ENCODE assay signal across 15 mouse cellular contexts in genomic region chr5:93239590-93240544, GRCm38 (mm10). TPM values are rescaled to one million over a fixed set of nuclear protein-coding genes. Genes with fewer than 3 reads are reported as not detected.
DNase-seq lines count a peak whose midpoint lies in the region; ATAC-seq and TF ChIP-seq lines count a peak whose summit lies in the region.
"Had no signal": no experiment of that assay in that cellular context is flagged by ENCODE, and none has a peak within 500 bp of the region (broad histone marks: within the 10 kb centered on the region; RNA-seq: fewer than 3 reads in every experiment).

No protein-coding gene starts in this region.

- no peaks in the 10 kb centered on the region for H3K9me3 ChIP-seq in heart, embryonic 11.5 days (replicated peaks; ENCODE audit: control insufficient read depth, low read length)
- H3K9me3 ChIP-seq in liver, embryonic 14.5 days (ENCODE audit: control insufficient read depth, low read length) = no peaks in the 10 kb centered on the region
- no peaks in the 10 kb centered on the region for H3K9me3 ChIP-seq in stomach, embryonic 15.5 days
- H3K9me3 ChIP-seq in neural tube, embryonic 15.5 days (replicated peaks) = no peaks in the 10 kb centered on the region
- H3K9me3 ChIP-seq: embryonic facial prominence, embryonic 12.5 days had no signal

- H3K4me1 ChIP-seq in heart, embryonic 11.5 days (ENCODE audit: control insufficient read depth, insufficient read depth, low read length) = peaks cover 6% of the 10 kb centered on the region; the same call in 1 of the 2 replicates
- H3K4me1 ChIP-seq in liver, embryonic 14.5 days (replicated peaks; ENCODE audit: control insufficient read depth in 2 of 2, insufficient read depth in 2 of 2, low read length in 1 of 2) = peaks cover 25 to 32% of the 10 kb centered on the region in 2 experiments
- no peaks in the 10 kb centered on the region for H3K4me1 ChIP-seq in stomach, embryonic 15.5 days
- no peaks in the 10 kb centered on the region for H3K4me1 ChIP-seq in neural tube, embryonic 15.5 days
- H3K4me1 ChIP-seq: embryonic facial prominence, embryonic 12.5 days had no signal

- no peak for TF ChIP-seq CTCF in liver, embryonic 14.5 days (IDR thresholded peaks at IDR 0.05; ENCODE audit: low read depth)

- 40% methylated on average over 8 of the region's 8 CpGs for WGBS in heart, embryonic 11.5 days (ENCODE audit: insufficient replicate concordance)
- WGBS in liver, embryonic 14.5 days (ENCODE audit: insufficient replicate concordance) = 7% methylated on average over 8 of the region's 8 CpGs
- WGBS in stomach, embryonic 15.5 days = 71% methylated on average over 8 of the region's 8 CpGs
- 84% methylated on average over 8 of the region's 8 CpGs for WGBS in neural tube, embryonic 15.5 days

- no peak overlapping the region for H3K4me3 ChIP-seq in heart, embryonic 11.5 days (ENCODE audit: low read depth, low read length)
- peak overlapping the region in 1 of 2 experiments; percentile 8; a peak in 2 of 4 replicates for H3K4me3 ChIP-seq in liver, embryonic 14.5 days (ENCODE audit: insufficient read depth in 1 of 2, low read depth in 2 of 2, low read length in 2 of 2)
- no peak overlapping the region for H3K4me3 ChIP-seq in stomach, embryonic 15.5 days (replicated peaks)
- no peak overlapping the region for H3K4me3 ChIP-seq in neural tube, embryonic 15.5 days (replicated peaks)
- H3K4me3 ChIP-seq: embryonic facial prominence, embryonic 12.5 days had no signal

- H3K36me3 ChIP-seq in heart, embryonic 11.5 days (ENCODE audit: control insufficient read depth, insufficient read depth, low read length) = no peaks in the 10 kb centered on the region
- H3K36me3 ChIP-seq in liver, embryonic 14.5 days (replicated peaks; ENCODE audit: control insufficient read depth, insufficient read depth, low read depth) = no peaks in the 10 kb centered on the region
- no peaks in the 10 kb centered on the region for H3K36me3 ChIP-seq in stomach, embryonic 15.5 days
- H3K36me3 ChIP-seq in neural tube, embryonic 15.5 days = no peaks in the 10 kb centered on the region
- H3K36me3 ChIP-seq: embryonic facial prominence, embryonic 12.5 days had no signal

- peak; percentile 97 for TF ChIP-seq EP300 in liver, embryonic 14.5 days (IDR thresholded peaks at IDR 0.05; ENCODE audit: low read depth)

- DNase-seq in heart, postnatal 4 days = no peak
- peak; percentile 62 for DNase-seq in c-Kit-positive CD71-negative TER-119-negative erythroid progenitor cells, embryonic 14.5 days (ENCODE audit: low read depth)
- peak; percentile 85 to 90 (median 89) for DNase-seq in liver, embryonic 14.5 days (ENCODE audit: low read depth in 3 of 3, low spot score in 3 of 3)
- no peak for DNase-seq in left cerebral cortex, adult 11 months (ENCODE audit: low spot score)
- DNase-seq in adrenal gland, postnatal 14 days = no peak
- DNase-seq: cerebellum, adult 11-12 months; lung, embryonic 14.5 days had no signal

- no peaks in the 10 kb centered on the region for H3K27me3 ChIP-seq in heart, embryonic 11.5 days (ENCODE audit: control insufficient read depth, insufficient read depth, low read length)
- no peaks in the 10 kb centered on the region for H3K27me3 ChIP-seq in liver, embryonic 14.5 days (ENCODE audit: control insufficient read depth, insufficient read depth, low read length)
- H3K27me3 ChIP-seq in stomach, embryonic 15.5 days (replicated peaks) = no peaks in the 10 kb centered on the region
- H3K27me3 ChIP-seq in neural tube, embryonic 15.5 days (replicated peaks) = no peaks in the 10 kb centered on the region
- H3K27me3 ChIP-seq: CH12.LX; embryonic facial prominence, embryonic 12.5 days had no signal

- H3K4me2 ChIP-seq in heart, embryonic 11.5 days = no peak overlapping the region; the same call in 1 of the 2 replicates
- H3K4me2 ChIP-seq in liver, embryonic 14.5 days (ENCODE audit: low read depth) = peak overlapping the region; percentile 66
- H3K4me2 ChIP-seq in stomach, embryonic 15.5 days = no peak overlapping the region
- H3K4me2 ChIP-seq in neural tube, embryonic 15.5 days = no peak overlapping the region
- H3K4me2 ChIP-seq: embryonic facial prominence, embryonic 12.5 days; hindbrain, embryonic 14.5 days; lung, embryonic 14.5 days had no signal

- H3K27ac ChIP-seq in heart, embryonic 11.5 days (ENCODE audit: low read depth, low read length) = peak overlapping the region; percentile 57; the same call in 1 of the 2 replicates
- H3K27ac ChIP-seq in liver, embryonic 14.5 days = peak overlapping the region; percentile 96
- no peak overlapping the region for H3K27ac ChIP-seq in stomach, embryonic 15.5 days
- no peak overlapping the region for H3K27ac ChIP-seq in neural tube, embryonic 15.5 days (replicated peaks)
- H3K27ac ChIP-seq: embryonic facial prominence, embryonic 12.5 days; hindbrain, embryonic 14.5 days had no signal

- no peak overlapping the region for H3K9ac ChIP-seq in heart, embryonic 11.5 days (ENCODE audit: low read depth, low read length)
- peak overlapping the region; percentile 41 for H3K9ac ChIP-seq in liver, embryonic 14.5 days (replicated peaks)
- H3K9ac ChIP-seq in stomach, embryonic 15.5 days = no peak overlapping the region
- no peak overlapping the region for H3K9ac ChIP-seq in neural tube, embryonic 15.5 days (replicated peaks)
- H3K9ac ChIP-seq: embryonic facial prominence, embryonic 12.5 days; hindbrain, embryonic 14.5 days; lung, embryonic 14.5 days had no signal

- ATAC-seq in heart, embryonic 11.5 days (replicated peaks; ENCODE audit: insufficient number of reproducible peaks, low FRiP score, low TSS enrichment) = peak; percentile 88
- ATAC-seq in liver, embryonic 14.5 days (ENCODE audit: insufficient read depth) = peak; percentile 99
- peak; percentile 91; the same call in 1 of the 2 replicates for ATAC-seq in stomach, embryonic 15.5 days (ENCODE audit: insufficient read depth, low FRiP score, low read depth)
- no peak for ATAC-seq in neural tube, embryonic 15.5 days (ENCODE audit: low FRiP score)
- ATAC-seq: activated CD4-positive, CD25-positive, alpha-beta regulatory T cell, adult 4 months had no signal

RNA-seq across cellular contexts. Expression of gene Ccng2, which starts 27.2 kb away (rescaled TPM):
- 39.5 and 44.0 TPM in 2 replicates for polyA plus RNA-seq in heart, embryonic 11.5 days (2014; fragmentation: Nextera tagmentation; extraction: Ambion mirVana)
- 10 to 100 TPM; 16.8 to 18.9 TPM for total RNA-seq in heart, postnatal 4 days (2021)
- polyA plus RNA-seq in liver, embryonic 14.5 days (2012; rRNA removed) = 6.9 and 8.2 TPM in 2 replicates
- polyA plus RNA-seq in liver, embryonic 14.5 days (2014; fragmentation: Nextera tagmentation; extraction: Ambion mirVana) = 14.6 and 15.8 TPM in 2 replicates
- polyA plus RNA-seq in stomach, embryonic 15.5 days (2015; fragmentation: Nextera tagmentation; extraction: Ambion mirVana) = 38.8 and 41.5 TPM in 2 replicates
- polyA plus RNA-seq in neural tube, embryonic 15.5 days (2015; fragmentation: Nextera tagmentation; extraction: Ambion mirVana) = 63.2 and 68.9 TPM in 2 replicates
- total RNA-seq in adrenal gland, postnatal 14 days (2021) = 35.7 and 42.1 TPM in 2 replicates

RNA-seq across cellular contexts. Expression of gene 2010109A12Rik, which starts 33.5 kb away (rescaled TPM):
- 1.2 and 1.6 TPM in 2 replicates for polyA plus RNA-seq in heart, embryonic 11.5 days (2014; fragmentation: Nextera tagmentation; extraction: Ambion mirVana)
- total RNA-seq in heart, postnatal 4 days (2021) = under 1 TPM; 0.50 to 0.52 TPM
- 0.30 and 0.55 TPM in 2 replicates for polyA plus RNA-seq in liver, embryonic 14.5 days (2012; rRNA removed)
- polyA plus RNA-seq in liver, embryonic 14.5 days (2014; fragmentation: Nextera tagmentation; extraction: Ambion mirVana) = 1.2 and 1.5 TPM in 2 replicates
- 1.5 and 1.7 TPM in 2 replicates for polyA plus RNA-seq in stomach, embryonic 15.5 days (2015; fragmentation: Nextera tagmentation; extraction: Ambion mirVana)
- polyA plus RNA-seq in neural tube, embryonic 15.5 days (2015; fragmentation: Nextera tagmentation; extraction: Ambion mirVana) = 1.2 and 1.4 TPM in 2 replicates
- 1.3 and 2.6 TPM in 2 replicates for total RNA-seq in adrenal gland, postnatal 14 days (2021)
- total RNA-seq: midbrain, postnatal 0 days had no signal

RNA-seq across cellular contexts. Expression of gene Ccni, which starts 33.6 kb away (rescaled TPM):
- 96.5 and 99.1 TPM in 2 replicates for polyA plus RNA-seq in heart, embryonic 11.5 days (2014; fragmentation: Nextera tagmentation; extraction: Ambion mirVana)
- 100 to 1,000 TPM; 246 to 267 TPM for total RNA-seq in heart, postnatal 4 days (2021)
- polyA plus RNA-seq in liver, embryonic 14.5 days (2012; rRNA removed) = 21.0 and 21.7 TPM in 2 replicates
- polyA plus RNA-seq in liver, embryonic 14.5 days (2014; fragmentation: Nextera tagmentation; extraction: Ambion mirVana) = 39.3 and 41.6 TPM in 2 replicates
- polyA plus RNA-seq in stomach, embryonic 15.5 days (2015; fragmentation: Nextera tagmentation; extraction: Ambion mirVana) = 84.3 and 93.5 TPM in 2 replicates
- polyA plus RNA-seq in neural tube, embryonic 15.5 days (2015; fragmentation: Nextera tagmentation; extraction: Ambion mirVana) = 115 and 119 TPM in 2 replicates
- 240 and 262 TPM in 2 replicates for total RNA-seq in adrenal gland, postnatal 14 days (2021)

Comparison
In these comparisons a context has a peak if more than half of its experiments do, and no peak if none do; other contexts are left out.
1. H3K27ac ChIP-seq: peak in heart, embryonic 11.5 days (single experiment) and liver, embryonic 14.5 days (single experiment); none in stomach, embryonic 15.5 days (single experiment) and neural tube, embryonic 15.5 days (single experiment).
2. DNase-seq: peak in c-Kit-positive CD71-negative TER-119-negative erythroid progenitor cells, embryonic 14.5 days (single experiment) and liver, embryonic 14.5 days (3 of 3); none in heart, postnatal 4 days (single experiment), left cerebral cortex, adult 11 months (single experiment) and adrenal gland, postnatal 14 days (single experiment).